Mouse (Mus musculus) midbrain, embryonic 14.5 days (tissue): ENCODE measurements at regions not wholly inside any gene's neighbourhood (a gene's known extent, or its start where the extent isn't known, plus 50 kb on each side); places are given as distances from the start of the nearest gene placed in this dataset.

ENCODE experiments used
- ATAC-seq: fragments of 200-750 bp; cut with Nextera tagmentation; 2 replicates; pipeline ENCODE4 v1.8.0; 2017; ENCODE audit warnings: moderate number of reproducible peaks, moderate library complexity; ENCODE audit not compliant: low FRiP score, low TSS enrichment
- DNase-seq: peaks from one replicate; pipeline ENCODE4 v3.0.0-alpha.2; 2015
- H3K27ac ChIP-seq: fragments of 300-500 bp; sonication (generic); replicated peaks from 2 replicates; pipeline ENCODE4 v1.5.1; 2014; ENCODE audit warnings: mild to moderate bottlenecking, low read depth, low read length, moderate library complexity
- H3K27me3 ChIP-seq: fragments of 300-500 bp; sonication (generic); 2 replicates; pipeline ENCODE4 v1.6.1; 2014; ENCODE audit warnings: low read length, control low read depth, mixed read lengths; ENCODE audit not compliant: control insufficient read depth, insufficient read depth
- H3K36me3 ChIP-seq: fragments of 300-500 bp; sonication (generic); 2 replicates; pipeline ENCODE4 v1.6.1; 2014; ENCODE audit warnings: low read length, control low read depth; ENCODE audit not compliant: control insufficient read depth, insufficient read depth
- H3K4me1 ChIP-seq: fragments of 300-500 bp; sonication (generic); 2 replicates; pipeline ENCODE4 v1.6.1; 2014; ENCODE audit warnings: mild to moderate bottlenecking, antibody characterized with exemption, low read length, control low read depth; ENCODE audit not compliant: control insufficient read depth, insufficient read depth
- H3K4me2 ChIP-seq: fragments of 300-500 bp; sonication (generic); 2 replicates; pipeline ENCODE4 v1.6.1; 2014; ENCODE audit warnings: mild to moderate bottlenecking, low read length, moderate library complexity
- H3K4me3 ChIP-seq: fragments of 300-500 bp; sonication (generic); replicated peaks from 2 replicates; pipeline ENCODE4 v1.5.1; 2014; ENCODE audit warnings: low read depth, low read length
- H3K9ac ChIP-seq: fragments of 300-500 bp; sonication (generic); replicated peaks from 2 replicates; pipeline ENCODE4 v1.6.1; 2014; ENCODE audit warnings: mild to moderate bottlenecking, low read length, moderate library complexity
- H3K9me3 ChIP-seq: fragments of 300-500 bp; sonication (generic); 2 replicates; pipeline ENCODE4 v1.6.1; 2016; ENCODE audit warnings: low read length, control low read depth, mixed read lengths; ENCODE audit not compliant: control insufficient read depth
- WGBS: fragments of 180-500 bp; shearing (Covaris S2); extraction: QIAGEN DNeasy Blood & Tissue Kit; methylation state at CpG from one replicate; pipeline ENCODE4 v1.1.7; 2014; 5-methylcytosine and 5-hydroxymethylcytosine counted together

- H3K4me2 ChIP-seq: no peak overlapping the region
- H3K36me3 ChIP-seq: no peaks in the 10 kb centered on the region
- no peak overlapping the region for H3K27ac ChIP-seq
- H3K9ac ChIP-seq: no peak overlapping the region
- no peak overlapping the region for H3K4me3 ChIP-seq
- H3K9me3 ChIP-seq: no peaks in the 10 kb centered on the region
- WGBS: 93% methylated on average over 2 of the region's 2 CpGs
- H3K4me1 ChIP-seq: no peaks in the 10 kb centered on the region
- no peak for ATAC-seq
- H3K27me3 ChIP-seq: no peaks in the 10 kb centered on the region
- DNase-seq: no peak
These were observed 397.9 kb upstream of the Gm765 start for GRCm38 (mm10) chr6:98740447-98740846.

GRCm38 (mm10) chr6:98731010-98731530 lies 388.5 kb upstream of the Gm765 start:
- Histone ChIP-seq H3K9me3 (no peaks in the 10 kb centered on the region), H3K4me2 (no peak overlapping the region), H3K4me1 (no peaks in the 10 kb centered on the region), H3K36me3 (no peaks in the 10 kb centered on the region), H3K27ac (no peak overlapping the region), H3K27me3 (no peaks in the 10 kb centered on the region), H3K9ac (no peak overlapping the region), H3K4me3 (no peak overlapping the region)
- no peak for ATAC-seq
- DNase-seq: no peak

GRCm38 (mm10) chr6:98726605-98727144 lies 384.1 kb upstream of the Gm765 start:
- WGBS: 89% methylated on average over 5 of the region's 5 CpGs
- no peak overlapping the region for H3K4me2 ChIP-seq
- DNase-seq (no peak), ATAC-seq (no peak)
- no peaks in the 10 kb centered on the region for H3K27me3 ChIP-seq
- no peak overlapping the region for H3K4me3 ChIP-seq
- no peak overlapping the region for H3K9ac ChIP-seq
- H3K4me1 ChIP-seq: no peaks in the 10 kb centered on the region
- no peak overlapping the region for H3K27ac ChIP-seq
- no peaks in the 10 kb centered on the region for H3K9me3 ChIP-seq
- H3K36me3 ChIP-seq: no peaks in the 10 kb centered on the region

- no peak overlapping the region for H3K27ac ChIP-seq
- WGBS: 80% methylated on average over 14 of the region's 14 CpGs
- H3K4me3 ChIP-seq: no peak overlapping the region
- no peaks in the 10 kb centered on the region for H3K4me1 ChIP-seq
- H3K9ac ChIP-seq: no peak overlapping the region
- no peaks in the 10 kb centered on the region for H3K27me3 ChIP-seq
- no peaks in the 10 kb centered on the region for H3K36me3 ChIP-seq
- no peak for DNase-seq
- no peak overlapping the region for H3K4me2 ChIP-seq
- H3K9me3 ChIP-seq: no peaks in the 10 kb centered on the region
- ATAC-seq: no peak
These were observed 362.5 kb upstream of the Gm765 start for GRCm38 (mm10) chr6:98704887-98705622.

GRCm38 (mm10) chr6:98697571-98697970 lies 355.0 kb upstream of the Gm765 start:
- no peak overlapping the region for H3K4me3 ChIP-seq
- no peak for ATAC-seq
- H3K27me3 ChIP-seq: no peaks in the 10 kb centered on the region
- 63% methylated on average over 7 of the region's 7 CpGs for WGBS
- no peaks in the 10 kb centered on the region for H3K9me3 ChIP-seq
- no peak for DNase-seq
- no peaks in the 10 kb centered on the region for H3K36me3 ChIP-seq
- H3K27ac ChIP-seq: no peak overlapping the region
- H3K4me1 ChIP-seq: no peaks in the 10 kb centered on the region
- no peak overlapping the region for H3K4me2 ChIP-seq
- H3K9ac ChIP-seq: no peak overlapping the region

- Histone ChIP-seq H3K4me2 (no peak overlapping the region), H3K4me3 (no peak overlapping the region), H3K9me3 (no peaks in the 10 kb centered on the region), H3K9ac (no peak overlapping the region), H3K27me3 (no peaks in the 10 kb centered on the region), H3K27ac (no peak overlapping the region), H3K36me3 (no peaks in the 10 kb centered on the region), H3K4me1 (no peaks in the 10 kb centered on the region)
- ATAC-seq (no peak), DNase-seq (no peak)
- 88% methylated on average over 8 of the region's 8 CpGs for WGBS
These were observed 350.9 kb upstream of the Gm765 start for GRCm38 (mm10) chr6:98693411-98693810.

GRCm38 (mm10) chr6:98690133-98690532 lies 347.6 kb upstream of the Gm765 start:
- no peak overlapping the region for H3K9ac ChIP-seq
- no peak overlapping the region for H3K4me3 ChIP-seq
- no peaks in the 10 kb centered on the region for H3K36me3 ChIP-seq
- H3K4me1 ChIP-seq: no peaks in the 10 kb centered on the region
- 55% methylated on average over 9 of the region's 9 CpGs for WGBS
- ATAC-seq (no peak), DNase-seq (no peak)
- H3K27me3 ChIP-seq: no peaks in the 10 kb centered on the region
- no peak overlapping the region for H3K27ac ChIP-seq
- no peak overlapping the region for H3K4me2 ChIP-seq
- H3K9me3 ChIP-seq: no peaks in the 10 kb centered on the region

GRCm38 (mm10) chr6:98689395-98689794 lies 346.8 kb upstream of the Gm765 start:
- 86% methylated on average over 3 of the region's 3 CpGs for WGBS

GRCm38 (mm10) chr6:98688624-98689023 lies 346.1 kb upstream of the Gm765 start:
- Histone ChIP-seq H3K9ac (no peak overlapping the region), H3K27me3 (no peaks in the 10 kb centered on the region), H3K4me3 (no peak overlapping the region), H3K4me2 (no peak overlapping the region), H3K27ac (no peak overlapping the region), H3K9me3 (no peaks in the 10 kb centered on the region), H3K36me3 (no peaks in the 10 kb centered on the region), H3K4me1 (no peaks in the 10 kb centered on the region)
- DNase-seq: no peak
- ATAC-seq: no peak
- WGBS: 96% methylated on average over 2 of the region's 2 CpGs

More at GRCm38 (mm10) chr6:98689395-98689794, 346.8 kb upstream of the Gm765 start:
- no peak overlapping the region for H3K9ac ChIP-seq
- no peaks in the 10 kb centered on the region for H3K9me3 ChIP-seq
- no peak overlapping the region for H3K4me3 ChIP-seq
- H3K27ac ChIP-seq: no peak overlapping the region
- no peaks in the 10 kb centered on the region for H3K4me1 ChIP-seq
- no peaks in the 10 kb centered on the region for H3K36me3 ChIP-seq
- ATAC-seq (no peak), DNase-seq (no peak)
- no peak overlapping the region for H3K4me2 ChIP-seq
- H3K27me3 ChIP-seq: no peaks in the 10 kb centered on the region
